Mouse (Mus musculus): Measurements from ENCODE around the gene Pimreg.

GRCm38 (mm10) chr11:72026516-72026915 lies 15.3 kb upstream of the Pimreg start:
- TF ChIP-seq CTCF (IDR thresholded peaks at IDR 0.05; ENCODE audit: low read depth, low read length) (no peak), GATA1 (IDR thresholded peaks at IDR 0.05; ENCODE audit: borderline replicate concordance, low read length) (no peak), TAL1 (conservative IDR thresholded peaks at IDR 0.05; ENCODE audit: low read depth, low read length) (no peak), POLR2AphosphoS5 (IDR thresholded peaks at IDR 0.05; ENCODE audit: insufficient replicate concordance, low read depth, low read length) (no peak)

All from G1E (cell line).